Mouse (Mus musculus) splenic B cell, adult 2 months (primary cell): Measurements from ENCODE around the gene Dpm1.

ENCODE experiments used
- DNase-seq: peaks from one replicate; pipeline ENCODE4 v3.0.0-alpha.2; 2011; ENCODE audit warnings: low read depth, low spot score
- H3K27me3 ChIP-seq: 2 replicates; pipeline ENCODE4 v1.6.1; 2012; ENCODE audit warnings: mild to moderate bottlenecking, low read length, moderate library complexity, mixed read lengths; ENCODE audit not compliant: control insufficient read depth, poor library complexity, insufficient read depth, severe bottlenecking
- H3K36me3 ChIP-seq: 2 replicates; pipeline ENCODE4 v1.6.1; 2012; ENCODE audit warnings: mild to moderate bottlenecking, low read length, moderate library complexity, mixed read lengths; ENCODE audit not compliant: control insufficient read depth, poor library complexity, insufficient read depth, severe bottlenecking

Dpm1 gene

GRCm38 (mm10) chr2:168161514-168161971, 68.8 kb downstream of the Dpm1 start:
- no peaks in the 10 kb centered on the region for H3K27me3 ChIP-seq
- DNase-seq = no peak

GRCm38 (mm10) chr2:168160370-168160930, 69.9 kb downstream of the Dpm1 start:
- no peaks in the 10 kb centered on the region for H3K27me3 ChIP-seq
- no peaks in the 10 kb centered on the region for H3K36me3 ChIP-seq
- DNase-seq = no peak

More at GRCm38 (mm10) chr2:168161514-168161971, 68.8 kb downstream of the Dpm1 start:
- H3K36me3 ChIP-seq = no peaks in the 10 kb centered on the region
